Mouse (Mus musculus) embryonic stem cell, embryonic (primary cell): ENCODE measurements at regions not wholly inside any gene's neighbourhood (a gene's known extent, or its start where the extent isn't known, plus 50 kb on each side); places are given as distances from the start of the nearest gene placed in this dataset.

Experiments
- CTCF ChIA-PET, 4 experiments: fragments of 300-600 bp in 2 of 4; fragments of 350-600 bp in 2 of 4; sonication (Branson Sonifier 250); formaldehyde crosslinking; loops; one replicate each; lab custom pipeline; 2022; ENCODE audit warnings: inconsistent platforms in 2 of 4; lab: Charles Lee
- POLR2A ChIA-PET, 4 experiments: fragments of 300-600 bp in 2 of 4; fragments of 350-600 bp in 2 of 4; sonication (Branson Sonifier 250); formaldehyde crosslinking; loops; one replicate each; lab custom pipeline; 2022; ENCODE audit warnings: antibody characterized with exemption in 4 of 4, inconsistent platforms in 1 of 4; lab: Charles Lee

DNA sequence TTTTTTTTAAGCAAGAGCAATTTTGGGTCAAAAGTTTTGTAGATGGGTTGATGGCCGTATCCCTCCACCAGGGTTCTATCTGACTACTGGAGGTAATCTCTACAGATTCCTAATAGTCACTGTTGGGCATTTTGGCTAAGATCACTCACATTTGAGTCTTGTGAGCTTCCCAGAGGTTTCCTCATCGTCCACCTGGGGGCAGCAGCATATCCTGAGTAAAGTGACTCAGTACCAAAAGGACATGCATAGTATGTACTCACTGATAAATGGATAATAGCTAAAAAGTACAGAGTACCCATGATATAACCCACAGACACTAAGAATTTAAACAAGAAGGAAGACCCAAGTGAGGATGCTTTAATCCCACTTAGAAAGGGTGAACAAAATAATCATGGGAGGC lies 1390.0 kb downstream of the Amy2a5 start:
- ChIA-PET POLR2A (interaction anchor here in 1 of 4 experiments (0.7 kb wide), 1 partner anchor 757 kb away, joined by 3 read pairs; no protein-coding TSS in a partner anchor), CTCF (no interaction called here)
